Mouse (Mus musculus) urinary bladder, postnatal 4 days (tissue): ENCODE data around the gene Zdhhc18.
A peak's percentile ranks its signal among the peaks of the same experiment; 100 is the strongest.

Source experiments
- DNase-seq, 2 experiments: peaks; one replicate each; pipeline ENCODE4 v3.0.0; 2021 to 2022; ENCODE audit warnings: low spot score in 2 of 2

Gene Zdhhc18

DNA sequence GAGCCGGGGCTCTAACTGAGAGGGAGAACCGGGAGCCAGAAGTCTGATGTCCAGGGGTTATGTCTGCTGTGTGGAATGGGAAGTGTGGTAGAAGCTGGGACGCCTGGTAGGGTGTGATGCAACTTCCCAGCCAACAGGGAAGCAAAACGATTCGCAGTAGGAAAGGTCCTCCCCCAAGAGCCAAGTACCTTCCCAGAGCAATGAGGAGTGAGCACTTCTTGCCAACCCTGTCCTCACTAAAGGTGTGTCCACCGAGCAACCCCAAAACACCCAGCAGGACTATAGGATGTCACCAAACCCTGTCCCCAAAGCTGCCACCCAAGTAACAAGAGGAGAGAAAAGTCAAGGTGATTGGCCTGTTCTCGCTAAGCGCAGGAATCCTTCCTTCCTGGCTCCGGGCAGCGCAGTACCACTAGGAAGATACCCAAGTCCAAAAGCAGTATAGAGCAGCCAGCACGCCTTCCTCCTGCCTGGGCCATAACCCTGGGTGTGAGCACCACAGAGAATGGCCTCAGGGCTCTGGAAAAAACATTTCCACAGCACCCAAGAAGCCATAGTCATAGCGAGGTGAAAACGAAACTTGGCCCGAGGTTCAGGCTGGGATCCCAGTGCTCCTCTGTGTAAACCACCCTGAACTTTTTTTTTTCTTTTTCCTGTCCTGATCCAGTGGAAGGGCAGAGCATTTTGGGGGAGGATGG lies 18.7 kb downstream of the Zdhhc18 start:
- DNase-seq, result no peak

DNA sequence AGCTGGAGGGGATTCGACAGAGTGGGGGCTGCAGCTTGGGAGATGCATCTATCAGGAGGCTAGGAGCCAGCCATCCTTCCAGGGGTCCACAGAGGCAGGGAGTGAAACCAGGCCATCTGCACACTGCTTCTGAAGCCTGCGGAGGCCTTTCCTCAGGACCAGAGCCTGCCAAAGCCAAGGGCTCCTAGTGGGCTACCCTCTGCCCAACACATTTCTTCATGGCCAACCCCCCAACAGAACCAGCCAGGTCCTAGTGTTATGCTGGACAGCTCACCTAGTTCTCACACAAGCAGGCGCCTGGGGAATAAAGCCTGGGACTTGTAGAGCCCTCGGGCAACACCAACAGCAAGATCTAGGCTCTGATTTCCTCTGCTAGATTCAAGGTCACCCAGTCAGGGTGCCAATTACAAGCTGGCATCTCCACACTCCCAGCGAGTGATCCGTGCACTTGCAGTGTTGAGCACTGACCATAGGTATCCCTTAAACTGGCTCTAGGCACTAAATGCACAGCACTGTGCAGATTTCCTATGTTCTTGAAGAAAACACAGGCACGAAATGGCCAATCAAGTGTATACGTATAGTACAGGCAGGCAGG lies 19.5 kb downstream of the Zdhhc18 start:
- DNase-seq, result no peak

DNA sequence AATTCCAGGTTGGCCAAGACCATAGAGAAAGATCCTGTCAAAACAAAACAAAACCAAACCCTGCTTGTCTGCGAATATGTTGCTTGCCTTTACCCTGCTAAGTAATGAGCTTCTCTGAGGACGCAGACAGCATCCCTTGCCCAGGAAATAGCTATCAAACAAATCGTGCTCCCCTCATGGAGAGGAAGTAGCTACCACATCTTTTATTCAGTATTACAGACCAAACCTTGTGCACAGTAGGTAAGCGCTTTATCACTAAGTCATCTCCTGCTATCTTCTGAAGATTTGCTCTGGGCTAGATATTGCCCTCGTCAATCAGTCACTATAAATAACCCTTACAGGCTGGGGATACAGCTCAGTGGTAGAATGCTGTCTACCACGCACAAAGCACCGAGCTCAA lies 20.8 kb downstream of the Zdhhc18 start:
- DNase-seq, result no peak

DNA sequence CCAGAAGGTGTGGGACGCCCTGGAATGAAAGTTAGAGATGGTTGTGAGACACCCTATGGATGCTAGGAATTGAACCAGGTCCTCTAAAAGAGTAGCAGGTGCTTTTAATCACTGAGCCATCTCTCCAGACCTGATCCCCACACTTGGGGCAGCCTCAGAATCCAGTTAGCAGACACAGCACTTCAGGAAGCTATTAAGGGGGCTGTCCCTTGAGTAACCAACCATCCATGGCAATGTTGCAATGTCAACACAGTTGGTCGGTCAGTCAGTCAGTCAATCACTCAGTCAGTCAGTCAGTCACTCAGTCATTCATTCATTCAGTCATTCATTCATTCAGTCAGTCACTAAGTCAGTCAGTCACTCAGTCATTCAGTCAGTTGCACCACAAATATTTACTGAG lies 21.4 kb downstream of the Zdhhc18 start:
- no peak for DNase-seq

DNA sequence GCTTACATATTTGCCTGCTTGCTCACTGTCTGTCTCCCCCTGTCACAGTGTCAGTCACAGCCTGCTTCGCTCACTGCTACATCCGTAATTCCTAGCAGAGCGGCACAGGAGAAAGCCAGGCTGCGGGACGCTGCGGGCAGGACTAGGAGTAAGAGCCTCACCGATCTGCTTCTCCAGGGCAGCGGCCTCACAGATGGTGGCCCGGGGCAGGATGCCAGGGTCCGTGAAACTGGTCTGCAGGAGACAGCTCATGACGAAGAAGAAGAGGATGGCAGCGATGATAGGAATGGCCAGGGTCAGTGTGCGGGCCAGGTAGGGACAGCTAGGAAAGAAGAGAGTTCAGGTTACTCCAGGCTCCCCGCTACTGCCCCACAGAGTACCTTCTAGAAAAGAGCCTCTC lies 22.9 kb downstream of the Zdhhc18 start:
- DNase-seq, result no peak

DNA sequence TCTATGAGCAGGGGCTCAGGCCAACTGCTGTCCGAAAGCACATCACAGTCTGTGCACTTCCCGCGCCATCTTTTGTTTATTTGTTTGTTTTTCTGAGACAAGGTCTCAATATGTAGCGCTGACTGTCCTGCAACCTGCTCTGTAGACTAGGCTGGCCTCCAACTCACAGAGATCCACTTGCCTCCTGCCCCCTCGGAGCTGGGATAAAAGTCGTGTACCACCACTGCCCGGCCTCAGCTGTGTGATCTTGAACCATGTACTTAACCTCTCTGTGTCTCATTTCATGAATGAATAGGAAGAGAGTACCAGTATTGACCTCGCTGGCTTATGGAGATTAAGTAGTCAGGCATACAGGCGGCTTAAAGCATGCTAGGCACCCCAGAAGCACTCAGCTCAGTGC lies 23.3 kb downstream of the Zdhhc18 start:
- no peak for DNase-seq

DNA sequence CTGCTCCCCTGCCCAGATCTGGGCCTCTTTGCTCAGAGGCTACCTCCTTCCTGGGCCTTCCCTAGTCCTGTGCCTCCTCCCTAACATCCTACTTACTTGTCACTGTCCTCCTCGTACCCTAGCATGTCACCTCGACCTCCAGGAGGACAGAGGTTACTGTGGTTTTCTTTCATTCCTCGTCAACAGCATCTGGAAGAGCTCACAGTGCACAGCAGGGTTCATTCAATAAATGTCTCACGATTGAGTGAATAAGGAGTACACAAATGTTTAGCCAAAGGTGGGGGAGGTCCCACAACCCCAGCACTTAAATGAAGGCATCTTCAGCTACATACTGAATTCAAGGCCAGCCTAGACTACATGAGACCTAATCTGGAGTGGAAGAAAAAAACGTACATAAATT lies 23.7 kb downstream of the Zdhhc18 start:
- DNase-seq, result no peak

DNA sequence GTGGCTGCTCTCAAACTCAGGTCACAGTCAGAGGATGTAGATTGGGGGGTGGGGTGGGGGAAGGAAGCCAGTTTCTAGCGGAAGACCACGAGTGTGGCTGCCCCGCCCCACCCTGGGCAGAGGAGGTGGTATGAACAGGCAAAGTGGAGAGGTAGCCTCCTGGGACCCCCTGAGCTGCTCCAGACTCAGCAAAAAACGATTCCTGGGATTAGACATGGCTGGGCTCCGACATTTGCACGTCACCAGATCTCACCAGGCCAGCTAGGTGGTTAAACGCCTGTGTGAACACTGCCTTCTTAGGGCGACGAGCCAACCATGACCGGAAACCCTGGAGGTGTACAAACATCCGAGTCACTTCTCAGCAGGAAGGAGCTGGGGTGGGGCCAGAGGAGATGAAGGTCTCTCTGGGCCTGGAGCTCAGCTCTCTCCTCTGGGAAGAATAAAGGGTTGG lies 24.3 kb downstream of the Zdhhc18 start:
- no peak for DNase-seq

DNA sequence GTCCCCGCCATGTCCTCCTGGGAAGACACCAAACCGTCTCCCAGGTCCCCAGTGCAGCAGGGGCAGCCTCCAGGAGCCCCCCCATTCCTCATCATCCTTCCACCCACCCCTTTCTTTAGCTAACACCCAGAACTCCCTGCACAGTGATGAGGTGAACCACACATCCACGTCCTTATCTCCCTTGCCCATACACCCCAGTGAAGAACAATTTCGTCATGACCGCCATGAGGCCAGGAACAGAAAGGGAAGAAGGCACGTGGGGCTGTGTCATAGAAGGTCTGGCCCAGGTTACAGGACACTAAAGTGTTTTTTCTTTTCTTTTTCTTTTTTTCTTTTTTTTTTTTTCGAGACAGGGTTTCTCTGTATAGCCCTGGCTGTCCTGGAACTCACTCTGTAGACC lies 25.1 kb downstream of the Zdhhc18 start:
- DNase-seq, result no peak

DNA sequence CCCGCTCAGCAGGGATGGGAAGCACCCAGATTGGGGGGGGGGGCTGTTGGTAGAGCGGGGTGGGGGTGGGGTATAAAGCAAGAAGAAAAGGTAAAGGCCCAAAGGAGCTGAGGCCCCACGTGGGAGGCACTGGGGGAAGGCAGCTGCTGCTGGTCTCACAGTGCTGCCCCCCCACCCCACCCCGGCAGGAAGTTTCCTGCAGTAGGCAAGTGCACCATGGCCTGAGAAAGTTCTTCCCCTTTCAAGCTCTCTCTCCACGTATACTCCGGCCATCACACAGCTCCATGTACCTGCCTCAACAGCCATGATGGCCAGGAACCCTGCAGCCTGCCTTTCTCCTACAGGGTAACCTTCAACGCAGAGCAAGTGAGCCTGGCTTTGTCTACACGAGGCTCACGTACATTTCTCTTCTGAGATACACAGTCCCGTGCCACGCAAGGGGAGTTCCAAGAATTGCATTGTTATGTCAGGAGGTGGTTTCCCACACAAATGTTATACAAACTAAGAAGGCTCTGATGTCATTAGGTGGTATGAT lies 27.7 kb downstream of the Zdhhc18 start:
- DNase-seq, result no peak

DNA sequence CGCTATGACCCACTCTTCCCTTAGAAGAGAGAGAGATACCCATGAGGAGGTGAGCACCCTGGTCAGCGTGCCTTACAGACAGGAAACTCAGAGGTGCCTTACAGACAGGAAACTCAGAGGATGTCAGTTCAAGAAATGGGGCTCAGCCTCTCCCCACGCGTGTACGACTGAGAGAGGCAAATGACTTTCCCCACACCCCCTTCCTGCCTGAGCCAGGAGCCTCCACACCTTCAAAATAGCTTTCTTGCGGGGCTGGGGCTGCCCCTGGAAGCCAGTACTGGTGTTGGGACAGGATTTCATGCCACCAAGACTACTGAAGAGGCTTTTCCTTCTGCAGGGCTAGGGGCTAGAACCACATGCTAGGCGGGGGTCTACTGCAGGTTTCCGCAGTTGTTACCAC lies 29.3 kb downstream of the Zdhhc18 start:
- no peak for DNase-seq

DNA sequence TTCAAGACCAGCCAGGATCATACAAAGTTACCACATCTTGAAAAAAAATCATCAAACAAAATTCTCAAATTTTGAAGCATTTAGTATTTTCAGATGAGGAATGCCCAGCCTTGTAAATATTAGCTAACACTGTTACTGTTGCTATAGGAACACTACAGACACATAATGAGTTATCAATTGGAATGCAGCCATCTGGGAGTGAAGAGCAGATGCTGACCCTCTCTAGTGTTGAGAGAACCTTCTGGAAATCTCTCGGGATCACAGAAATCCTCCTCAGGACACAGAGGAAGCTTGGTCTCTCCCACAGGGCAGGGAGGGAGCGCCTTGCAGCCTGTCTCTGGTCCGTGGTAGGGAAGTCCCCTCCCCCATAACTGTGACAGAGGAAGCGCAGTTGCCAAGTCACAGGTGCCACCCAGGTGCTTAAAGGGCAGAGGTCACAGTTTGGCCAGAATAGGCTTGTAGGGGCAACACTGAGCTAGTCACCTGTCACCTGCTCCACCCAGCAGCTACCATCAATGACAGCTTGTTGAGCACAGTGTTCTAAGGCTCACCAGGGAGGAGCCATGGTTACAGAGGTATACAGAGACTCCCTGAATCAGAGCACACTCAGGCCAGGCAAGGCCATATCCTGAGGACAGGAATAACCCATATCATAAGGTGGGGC lies 30.3 kb downstream of the Zdhhc18 start:
- no peak for DNase-seq

DNA sequence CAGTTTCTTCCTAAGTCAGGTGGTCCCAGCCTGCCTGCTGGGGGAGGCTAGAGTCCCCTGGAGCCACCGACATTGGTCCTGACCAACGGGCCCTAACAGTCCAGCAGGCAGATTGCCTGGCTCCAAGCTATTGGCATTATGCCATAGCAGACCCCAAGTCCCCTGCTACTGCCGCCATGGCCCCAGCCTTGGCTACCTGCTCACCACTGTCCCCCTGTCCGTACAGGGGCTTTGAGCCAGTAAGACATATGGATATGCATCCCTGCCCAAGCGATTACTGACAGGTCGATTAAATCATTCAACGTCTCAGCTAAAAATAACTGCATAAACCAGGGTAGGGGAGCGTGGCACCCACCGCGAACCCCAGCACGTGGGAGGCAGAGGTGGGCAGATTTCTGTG lies 32.0 kb downstream of the Zdhhc18 start:
- no peak for DNase-seq

DNA sequence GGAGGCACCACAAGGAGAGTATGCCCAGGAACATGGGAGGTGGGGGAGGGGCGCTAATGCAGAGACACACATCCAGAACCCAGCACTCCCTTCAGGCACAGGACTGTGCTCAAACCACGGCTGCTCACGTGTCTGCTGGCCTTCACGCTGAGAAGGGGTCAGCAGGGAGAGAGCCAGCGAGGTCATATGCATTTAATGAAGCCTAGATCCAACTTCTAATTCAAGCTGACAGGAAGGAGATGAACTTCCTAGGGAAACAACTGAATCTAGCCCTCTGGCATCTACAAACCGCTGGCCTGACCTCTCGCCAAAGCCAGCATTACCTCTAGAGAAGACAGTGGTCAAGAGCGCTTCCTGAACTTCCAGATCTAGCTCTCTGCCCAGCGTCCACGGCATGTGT lies 34.5 kb downstream of the Zdhhc18 start:
- DNase-seq, result no peak

DNA sequence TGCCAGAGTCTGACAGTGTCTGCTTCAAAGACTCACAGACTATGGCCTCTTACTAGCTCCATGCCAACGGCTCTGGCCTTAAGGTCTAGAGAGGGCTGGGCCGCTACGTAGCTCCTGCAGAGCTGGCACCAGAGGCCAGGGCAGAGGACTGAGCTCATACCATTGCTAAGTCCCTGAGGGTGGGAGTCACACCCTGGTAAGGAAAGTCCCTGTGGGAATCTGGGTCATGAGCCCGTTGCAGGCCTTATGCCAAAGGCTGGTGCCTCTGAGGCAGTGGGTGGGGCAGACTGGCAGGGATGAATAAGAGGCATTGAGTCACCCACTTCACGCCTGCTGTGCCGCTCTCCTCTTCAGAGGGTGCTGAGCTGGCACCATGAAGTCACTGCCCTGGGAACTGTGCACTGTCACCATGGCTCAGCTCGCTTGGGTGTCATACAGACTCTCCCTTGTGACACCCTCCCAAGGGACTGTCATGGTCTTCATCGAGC lies 35.6 kb downstream of the Zdhhc18 start:
- no peak for DNase-seq

DNA sequence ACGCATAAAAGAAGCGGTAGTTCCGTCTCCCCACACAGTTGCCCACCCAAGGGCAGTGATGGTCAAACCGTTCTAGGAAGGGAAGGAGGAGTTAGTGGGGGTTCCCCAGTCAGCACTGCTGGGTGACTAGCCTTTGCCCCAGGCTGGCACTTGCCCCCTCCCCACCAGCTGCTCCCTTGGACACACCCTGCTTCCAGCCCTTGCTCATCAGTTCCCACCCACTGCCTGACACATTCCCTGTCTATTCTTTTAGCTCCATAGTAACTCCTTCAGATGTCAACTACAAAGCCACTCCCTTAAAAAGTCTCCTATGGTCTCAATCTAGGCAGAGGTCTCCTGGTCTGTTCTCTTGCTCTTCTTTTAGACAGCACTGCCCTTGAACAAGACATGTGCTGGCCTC lies 36.1 kb downstream of the Zdhhc18 start:
- DNase-seq, result no peak

DNA sequence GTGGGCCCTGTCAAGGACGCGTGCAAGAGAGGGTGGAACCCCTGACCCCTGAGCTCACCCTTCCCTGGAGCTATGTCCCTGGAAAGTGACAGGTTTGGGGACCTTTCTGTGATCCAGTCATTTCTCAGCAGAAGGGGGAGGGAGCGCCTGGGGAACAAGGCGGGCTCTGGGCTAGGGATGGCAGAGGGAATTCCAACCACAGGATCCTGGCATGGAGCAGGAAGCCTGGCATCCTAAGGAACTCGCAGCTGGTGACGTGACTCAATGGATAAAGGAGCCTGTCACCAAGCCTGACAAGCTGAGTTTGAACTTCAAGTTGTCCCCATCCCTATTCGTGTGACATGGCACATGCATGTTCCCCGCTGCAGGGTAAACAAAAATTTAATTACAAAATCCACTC lies 36.9 kb downstream of the Zdhhc18 start:
- DNase-seq, result no peak

DNA sequence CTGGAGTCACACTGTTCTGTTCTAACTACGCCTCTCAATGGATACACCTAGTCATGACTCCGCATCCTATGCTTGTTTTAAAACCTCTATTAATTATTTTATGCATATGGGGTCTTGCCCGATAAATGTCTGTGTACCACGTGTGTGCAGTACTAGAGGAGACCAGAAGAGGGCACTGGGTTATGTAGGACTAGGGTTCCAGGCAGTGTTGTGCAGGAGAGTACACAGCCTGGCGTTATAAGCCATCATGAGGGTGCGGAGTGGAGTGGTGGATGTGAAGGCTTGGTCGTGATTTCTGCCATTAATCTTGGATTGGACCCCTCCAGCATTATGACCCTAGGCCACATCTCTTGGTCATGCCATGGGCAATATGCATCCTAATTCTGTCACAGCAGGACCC lies 37.5 kb downstream of the Zdhhc18 start:
- DNase-seq, result no peak

DNA sequence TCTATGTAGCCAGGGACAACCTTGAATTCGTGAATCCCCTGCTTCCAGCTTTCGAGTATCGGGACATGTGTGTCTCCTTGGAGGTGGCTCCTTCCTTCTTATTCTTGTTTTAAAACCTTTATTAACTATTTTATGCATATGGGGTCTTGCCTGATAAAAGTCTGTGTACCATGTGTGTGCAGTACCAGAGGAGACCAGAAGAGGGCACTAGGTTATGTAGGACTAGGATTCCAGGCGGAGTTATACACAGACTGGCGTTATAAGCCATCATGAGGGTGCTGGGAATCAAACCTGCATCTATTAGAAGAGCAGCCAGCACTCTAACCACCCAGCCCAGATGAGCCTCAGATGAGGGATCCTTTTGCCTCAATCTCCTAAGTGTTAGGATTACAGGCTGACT lies 38.1 kb downstream of the Zdhhc18 start:
- DNase-seq, result no peak

DNA sequence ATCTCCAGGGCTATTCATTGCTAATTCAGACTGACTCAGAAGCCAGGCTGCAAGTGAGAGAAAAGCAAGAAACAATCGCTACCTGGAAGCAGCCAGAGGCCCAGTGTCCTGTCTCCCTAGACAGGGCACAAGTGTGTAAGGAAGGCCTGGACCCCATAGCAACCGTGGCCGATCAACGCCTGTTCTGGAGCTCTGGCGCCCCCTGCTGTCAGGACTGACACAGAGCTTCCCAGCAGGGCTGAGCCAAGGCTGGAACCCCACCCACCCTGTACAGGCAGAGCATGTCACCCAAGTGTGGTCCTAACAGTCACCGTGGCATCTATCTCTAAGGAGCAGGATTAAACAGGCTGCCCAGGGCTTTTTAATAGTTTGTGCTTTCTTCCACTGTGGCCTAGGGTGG lies 40.2 kb downstream of the Zdhhc18 start:
- peak; percentile 69 to 88 for DNase-seq

DNA sequence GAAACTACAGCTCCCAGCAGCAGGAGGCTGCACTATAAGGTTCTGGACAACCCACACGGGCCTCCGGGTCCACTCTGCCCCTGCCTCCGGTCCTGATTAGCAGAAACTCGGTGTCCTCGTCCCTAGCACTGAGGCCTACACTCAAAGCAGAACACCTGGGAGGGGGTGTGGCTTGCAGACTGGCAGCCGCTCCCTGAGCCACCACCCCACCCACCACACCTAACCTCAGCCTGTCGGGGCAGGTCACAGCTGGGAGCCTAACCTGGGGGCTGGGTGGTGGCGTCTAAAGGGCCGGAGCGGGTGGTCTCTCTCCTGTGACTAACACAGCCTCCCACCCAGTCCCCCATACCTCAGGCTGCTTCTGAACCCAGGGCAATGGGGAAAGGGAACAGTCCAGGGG lies 42.7 kb downstream of the Zdhhc18 start:
- no peak for DNase-seq

DNA sequence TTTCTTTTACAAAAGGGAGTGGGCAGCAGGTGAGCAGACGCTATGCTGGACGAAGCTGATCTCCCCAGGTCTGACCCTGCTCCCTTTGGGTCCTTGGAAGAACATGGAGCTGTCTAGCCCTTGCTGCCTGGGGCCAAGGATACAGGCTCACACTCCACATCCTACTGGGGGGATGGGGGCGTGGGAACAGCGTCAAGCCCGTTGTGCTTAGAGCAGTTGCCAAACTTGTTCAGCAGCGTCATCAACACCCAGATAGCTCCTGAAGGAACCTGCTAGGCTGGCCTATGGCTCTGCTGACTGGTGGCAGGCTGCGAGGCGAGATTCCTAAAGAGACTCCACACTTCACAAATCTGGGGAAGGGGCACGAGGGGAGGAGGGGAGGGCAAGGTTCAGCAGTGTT lies 44.6 kb downstream of the Zdhhc18 start:
- DNase-seq, result no peak

DNA sequence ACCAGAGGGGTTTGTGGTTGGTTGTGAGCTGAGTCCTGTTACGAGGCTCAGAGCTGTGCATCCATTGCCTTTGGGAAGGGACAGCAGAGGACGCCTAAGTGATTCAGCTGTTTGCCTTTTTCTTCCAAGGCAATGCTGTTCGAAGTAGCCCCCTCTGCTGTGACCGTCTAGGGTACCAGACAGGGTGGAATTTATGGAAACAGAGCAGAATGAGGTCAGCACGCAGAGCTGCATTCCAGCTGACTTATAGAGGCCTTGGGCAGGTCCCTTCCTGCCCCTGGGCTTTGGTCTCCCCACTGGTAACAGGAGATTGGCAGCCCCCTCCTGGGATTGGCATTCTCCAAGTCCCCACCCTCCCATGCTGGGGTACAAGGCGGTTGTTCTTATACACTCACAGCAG lies 45.1 kb downstream of the Zdhhc18 start:
- no peak for DNase-seq
